Mouse (Mus musculus) megakaryocyte progenitor cell, adult 5-6 weeks (primary cell): ENCODE data around the gene Gnl3l. TPM values are rescaled to one million over a fixed set of nuclear protein-coding genes. Genes with fewer than 3 reads are reported as not detected.

Source experiments
- ATAC-seq: replicated peaks from 2 replicates; pipeline ENCODE4 v1.8.0; 2016; ENCODE audit warnings: mild to moderate bottlenecking, moderate TSS enrichment, inconsistent platforms; ENCODE audit not compliant: poor library complexity
- total RNA-seq, 2 experiments: library from RNA; stranded (forward) in 1 of 2; stranded (reverse) in 1 of 2; fragments of 157-497, 149-512 nt in 1 of 2; fragments of 200-1000 nt in 1 of 2; gene quantifications; 2 replicates each; pipeline versions ENCODE4 v1.2.3 to v1.2.4; 2015 to 2017

Gnl3l gene
- total RNA-seq (2015), result 29.2 and 36.1 TPM in 2 replicates
- 42.4 and 51.0 TPM in 2 replicates for total RNA-seq (2017)

- peak; percentile 95 for ATAC-seq
Observed at GRCm38 (mm10) chrX:151016938-151017877, at the start of gene Gnl3l. TSS of gene Gnl3l (minus strand) at chrX:151017322.

GRCm38 (mm10) chrX:151066071-151066666, 49.0 kb upstream of the Gnl3l start:
- no peak for ATAC-seq

- peak; percentile 92 for ATAC-seq
Observed at GRCm38 (mm10) chrX:151061615-151062299, 44.6 kb upstream of the Gnl3l start.

- ATAC-seq, result no peak
Observed at GRCm38 (mm10) chrX:151059346-151059745, 42.2 kb upstream of the Gnl3l start.

GRCm38 (mm10) chrX:151055559-151055958, 38.4 kb upstream of the Gnl3l start:
- 0 out of 2 replicates have a peak, but pooled peaks have one; percentile 34 for ATAC-seq

GRCm38 (mm10) chrX:151054489-151054888, 37.4 kb upstream of the Gnl3l start:
- no peak for ATAC-seq

- ATAC-seq, result no peak
Observed at GRCm38 (mm10) chrX:151050337-151050736, 33.2 kb upstream of the Gnl3l start.

- ATAC-seq, result no peak
Observed at GRCm38 (mm10) chrX:151049661-151050215, 32.6 kb upstream of the Gnl3l start.

- ATAC-seq, result peak; percentile 38; the same call in 1 of the 2 replicates
Observed at GRCm38 (mm10) chrX:151047431-151048058, 30.4 kb upstream of the Gnl3l start.

- ATAC-seq, result peak; percentile 83
Observed at GRCm38 (mm10) chrX:151046777-151047430, 29.8 kb upstream of the Gnl3l start.

- no peak for ATAC-seq
Observed at GRCm38 (mm10) chrX:151046321-151046720, 29.2 kb upstream of the Gnl3l start.

- no peak for ATAC-seq
Observed at GRCm38 (mm10) chrX:151045850-151046249, 28.7 kb upstream of the Gnl3l start, which contains the start of gene Fgd1. TSS of gene Fgd1 (plus strand) at chrX:151046150.

- no peak for ATAC-seq
Observed at GRCm38 (mm10) chrX:151041223-151041622, 24.1 kb upstream of the Gnl3l start.

- no peak for ATAC-seq
Observed at GRCm38 (mm10) chrX:151031400-151031799, 14.3 kb upstream of the Gnl3l start.

GRCm38 (mm10) chrX:151018798-151019197, 1.7 kb upstream of the Gnl3l start:
- ATAC-seq, result no peak

GRCm38 (mm10) chrX:151017897-151018296, 775 bp upstream of the Gnl3l start:
- ATAC-seq, result no peak

GRCm38 (mm10) chrX:150996775-150997174, 20.3 kb downstream of the Gnl3l start:
- no peak for ATAC-seq

- ATAC-seq, result no peak
Observed at GRCm38 (mm10) chrX:150981621-150982020, 35.5 kb downstream of the Gnl3l start.

- ATAC-seq, result no peak
Observed at GRCm38 (mm10) chrX:150975424-150975823, 41.7 kb downstream of the Gnl3l start.

- ATAC-seq, result 0 out of 2 replicates have a peak, but pooled peaks have one; percentile 31
Observed at GRCm38 (mm10) chrX:150963027-150963426, 54.1 kb downstream of the Gnl3l start.
